Mouse (Mus musculus): ENCODE results near the gene Cd9. TPM values are rescaled to one million over a fixed set of nuclear protein-coding genes. Genes with fewer than 3 reads are reported as not detected.
A peak's percentile ranks its signal among the peaks of the same experiment; 100 is the strongest.

Cd9 gene
- total RNA-seq, 2 experiments from 2014 or later: 19.1 to 30.7 TPM

DNA sequence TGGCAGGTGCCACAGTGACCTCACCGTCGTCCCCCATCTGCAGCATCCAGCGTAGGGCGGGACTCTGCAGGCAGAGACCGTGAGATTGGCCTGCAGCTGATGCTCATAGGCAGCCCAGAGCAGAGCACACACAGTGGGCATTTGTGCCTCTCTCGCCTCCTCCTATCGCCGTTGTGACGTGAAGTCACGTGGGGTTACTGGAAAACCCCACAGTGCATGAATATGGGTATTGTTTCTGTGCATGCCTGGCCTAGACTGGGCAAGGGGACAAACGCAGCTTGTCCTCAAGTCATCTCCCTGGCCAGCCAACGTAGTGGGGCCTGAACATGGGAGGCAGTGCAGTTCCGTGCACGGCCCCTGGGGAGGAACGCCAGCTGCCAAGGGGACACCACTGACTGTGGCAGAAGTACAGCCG lies 27.3 kb downstream of the Cd9 start:
- H3K4me3 ChIP-seq: no peak overlapping the region; the same call in 1 of the 2 replicates
- H3K27ac ChIP-seq: peak overlapping the region; percentile 71
- peak; percentile 34 for TF ChIP-seq CTCF (IDR thresholded peaks at IDR 0.05)
- intact Hi-C loops (cut with DNase I): no loop called here
- DNase-seq: peak; percentile 45

DNA sequence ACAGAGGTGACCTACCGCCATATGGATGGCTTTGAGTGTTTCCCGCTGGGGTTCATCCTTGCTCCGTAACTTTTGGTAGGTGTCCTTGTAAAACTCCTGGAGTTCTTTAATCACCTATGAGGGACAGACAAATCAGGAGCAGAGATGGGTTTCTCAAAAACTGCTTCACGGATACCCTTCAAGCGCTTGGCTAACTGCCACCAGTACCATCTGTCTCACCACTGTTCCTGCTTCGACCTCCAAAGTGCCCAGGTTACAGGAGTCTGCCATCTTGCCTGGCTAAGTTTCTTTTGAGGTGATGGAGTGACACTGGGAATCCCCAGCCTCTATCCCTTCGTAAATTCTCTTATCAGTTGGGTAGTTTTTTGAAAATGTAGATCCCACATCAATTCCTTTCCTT lies 32.3 kb downstream of the Cd9 start:
- DNase-seq: no peak
- H3K27ac ChIP-seq: no peak overlapping the region
- no peak overlapping the region for H3K4me3 ChIP-seq
- intact Hi-C loops (cut with DNase I): no loop called here
- TF ChIP-seq CTCF (IDR thresholded peaks at IDR 0.05): no peak

DNA sequence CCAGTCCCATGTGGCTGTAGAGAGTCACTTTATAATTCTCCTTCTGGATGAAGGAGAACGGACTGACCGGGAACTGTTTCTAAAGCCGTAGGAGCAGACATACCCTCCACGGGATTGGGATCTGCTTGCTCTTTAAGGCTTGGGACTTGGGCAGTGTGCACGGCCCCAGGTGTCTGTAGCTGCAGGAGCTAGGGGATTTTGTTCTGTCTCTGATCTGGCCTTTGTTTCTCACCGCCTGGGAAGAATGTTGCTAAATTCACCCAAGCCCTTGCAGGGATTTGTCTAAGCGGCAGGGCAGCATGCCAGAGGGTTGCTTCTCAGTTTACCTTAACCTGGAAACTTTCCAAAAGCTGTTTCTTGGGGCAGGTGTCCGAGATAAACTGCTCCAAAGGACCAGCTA lies 32.8 kb downstream of the Cd9 start:
- no peak overlapping the region for H3K27ac ChIP-seq
- intact Hi-C loops (cut with DNase I): no loop called here

GRCm38 (mm10) chr6:125461325-125461724 lies 33.3 kb downstream of the Cd9 start:
- no peak for DNase-seq
- Histone ChIP-seq H3K4me3 (no peak overlapping the region), H3K27ac (no peak overlapping the region)
- intact Hi-C loops (cut with DNase I): no loop called here
- TF ChIP-seq CTCF (IDR thresholded peaks at IDR 0.05): no peak

More for the DNA sequence above, 32.8 kb downstream of the Cd9 start:
- DNase-seq: no peak
- no peak for TF ChIP-seq CTCF (IDR thresholded peaks at IDR 0.05)
- no peak overlapping the region for H3K4me3 ChIP-seq

DNA sequence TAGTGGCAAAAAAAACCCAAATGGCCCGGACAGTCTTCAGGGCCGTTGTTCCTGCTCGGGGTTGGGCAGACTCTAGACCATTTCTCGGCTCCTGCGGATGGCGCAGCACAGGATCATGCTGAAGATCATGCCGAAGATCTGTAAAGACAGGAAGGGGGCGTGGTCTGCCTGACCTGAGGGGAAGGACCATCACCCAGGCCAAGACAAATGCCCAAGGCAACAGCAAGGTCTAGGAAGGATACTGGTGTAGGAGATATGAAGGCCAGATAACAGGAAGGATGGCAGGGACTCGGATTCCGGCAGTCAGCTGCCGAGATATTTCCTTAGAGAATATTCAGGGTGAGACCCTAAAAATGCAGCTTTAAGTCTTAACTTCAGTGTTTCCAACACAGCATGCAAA lies 34.0 kb downstream of the Cd9 start:
- intact Hi-C loops (cut with DNase I): no loop called here
- no peak overlapping the region for H3K27ac ChIP-seq
- TF ChIP-seq CTCF (IDR thresholded peaks at IDR 0.05): no peak

GRCm38 (mm10) chr6:125459903-125460302 lies 34.7 kb downstream of the Cd9 start:
- Histone ChIP-seq H3K4me3 (no peak overlapping the region), H3K27ac (no peak overlapping the region)
- no peak for TF ChIP-seq CTCF (IDR thresholded peaks at IDR 0.05)
- intact Hi-C loops (cut with DNase I): no loop called here
- DNase-seq: no peak

More for the DNA sequence above, 34.0 kb downstream of the Cd9 start:
- DNase-seq: no peak
- H3K4me3 ChIP-seq: no peak overlapping the region

- no peak for TF ChIP-seq CTCF (IDR thresholded peaks at IDR 0.05)
- no peak overlapping the region for H3K4me3 ChIP-seq
- intact Hi-C loops (cut with DNase I): no loop called here
- no peak overlapping the region for H3K27ac ChIP-seq
- DNase-seq: no peak
Measured at GRCm38 (mm10) chr6:125455806-125456520, 38.6 kb downstream of the Cd9 start.

DNA sequence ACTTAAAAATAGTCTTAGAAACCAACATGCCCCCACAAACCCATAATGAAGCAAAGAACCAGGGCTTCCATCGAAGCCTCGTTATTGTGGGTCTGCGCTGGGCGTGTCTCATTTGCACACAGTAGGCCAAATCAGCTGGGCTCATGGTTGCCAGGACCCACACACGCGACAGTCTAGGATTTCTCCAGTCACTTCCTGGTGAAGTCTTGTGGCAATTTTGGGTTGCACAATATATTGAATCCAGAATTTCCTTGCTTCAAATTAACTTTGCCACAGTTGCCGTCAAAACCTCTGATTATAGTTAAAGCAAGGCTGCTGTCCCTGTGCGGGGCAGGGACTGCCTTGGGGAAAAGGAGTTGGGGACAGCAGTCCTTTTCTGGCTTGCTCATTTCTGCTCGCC lies 39.9 kb downstream of the Cd9 start:
- no peak overlapping the region for H3K27ac ChIP-seq
- DNase-seq: no peak
- TF ChIP-seq CTCF (IDR thresholded peaks at IDR 0.05): no peak
- H3K4me3 ChIP-seq: no peak overlapping the region
- intact Hi-C loops (cut with DNase I): no loop called here

DNA sequence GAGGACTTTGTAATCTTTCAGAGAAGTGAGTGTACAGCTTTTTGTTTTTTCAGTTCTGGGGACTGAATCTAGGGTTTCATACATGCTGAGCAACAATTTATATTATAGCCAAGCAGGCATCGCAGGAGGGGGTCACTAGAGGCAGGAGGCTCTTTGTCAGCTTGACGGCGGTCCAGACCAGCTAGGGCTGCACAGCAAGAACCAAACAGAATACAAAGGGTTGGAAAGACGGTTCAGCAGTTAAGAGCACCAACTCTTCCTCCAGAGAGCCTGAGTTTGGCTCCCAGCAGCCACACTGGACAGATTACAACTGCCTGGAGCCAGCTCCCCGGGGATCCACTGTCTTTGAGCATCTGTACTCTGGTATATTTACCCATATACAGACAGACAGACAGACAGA lies 40.3 kb downstream of the Cd9 start:
- Histone ChIP-seq H3K27ac (no peak overlapping the region), H3K4me3 (no peak overlapping the region)
- intact Hi-C loops (cut with DNase I): no loop called here
- no peak for DNase-seq
- no peak for TF ChIP-seq CTCF (IDR thresholded peaks at IDR 0.05)

DNA sequence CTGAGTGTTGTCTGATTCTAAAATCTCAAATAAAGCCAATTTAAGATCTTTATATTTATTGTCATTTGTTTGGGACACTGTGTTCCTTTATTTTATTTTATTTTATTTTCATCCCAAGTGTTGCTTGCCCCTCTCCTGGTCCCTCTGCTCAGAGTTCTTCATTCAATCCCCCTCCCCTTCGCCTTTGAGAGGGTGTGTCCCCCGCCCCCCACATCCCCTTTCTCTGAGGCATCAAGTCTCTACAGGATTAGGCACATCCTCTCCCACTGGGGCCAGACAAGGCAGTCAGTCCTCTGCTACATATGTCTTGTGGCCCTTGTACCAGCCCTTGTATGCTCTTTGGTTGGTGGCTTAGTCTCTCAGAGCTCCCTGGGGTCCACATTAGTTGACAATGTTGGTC lies 46.9 kb downstream of the Cd9 start:
- Histone ChIP-seq H3K4me3 (no peak overlapping the region), H3K27ac (no peak overlapping the region)
- TF ChIP-seq CTCF (IDR thresholded peaks at IDR 0.05): no peak
- intact Hi-C loops (cut with DNase I): no loop called here
- DNase-seq: no peak

GRCm38 (mm10) chr6:125447205-125447604 lies 47.4 kb downstream of the Cd9 start:
- intact Hi-C loops (cut with DNase I): no loop called here
- H3K4me3 ChIP-seq: no peak overlapping the region
- no peak overlapping the region for H3K27ac ChIP-seq
- no peak for TF ChIP-seq CTCF (IDR thresholded peaks at IDR 0.05)
- DNase-seq: no peak

GRCm38 (mm10) chr6:125445381-125445780 lies 49.2 kb downstream of the Cd9 start:
- H3K27ac ChIP-seq: no peak overlapping the region
- DNase-seq: no peak
- H3K4me3 ChIP-seq: no peak overlapping the region
- intact Hi-C loops (cut with DNase I): no loop called here
- TF ChIP-seq CTCF (IDR thresholded peaks at IDR 0.05): no peak

DNA sequence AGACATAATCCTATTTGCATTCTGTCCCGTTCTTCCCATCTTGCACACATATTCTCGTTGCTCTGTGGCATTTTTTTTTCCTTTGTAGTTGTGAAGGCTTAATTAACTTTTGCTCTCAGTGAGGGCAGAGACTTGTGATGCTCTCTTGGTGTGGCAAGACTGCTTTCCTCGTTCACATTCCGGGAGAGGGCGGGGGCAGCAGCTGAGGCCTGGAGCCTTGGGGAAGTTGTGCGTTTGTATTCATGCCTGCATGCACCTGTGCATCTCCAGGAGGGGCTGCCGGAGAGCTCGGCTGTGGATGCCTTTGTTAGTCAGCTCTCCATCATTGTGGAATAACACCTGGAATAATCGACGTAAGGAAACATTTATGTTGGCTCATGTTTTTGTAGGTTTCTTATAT lies 52.0 kb downstream of the Cd9 start:
- no peak for TF ChIP-seq CTCF (IDR thresholded peaks at IDR 0.05)
- Histone ChIP-seq H3K4me3 (no peak overlapping the region), H3K27ac (no peak overlapping the region)
- intact Hi-C loops (cut with DNase I): no loop called here
- no peak for DNase-seq

- no peak for TF ChIP-seq CTCF (IDR thresholded peaks at IDR 0.05)
- no peak overlapping the region for H3K27ac ChIP-seq
- intact Hi-C loops (cut with DNase I): no loop called here
- no peak for DNase-seq
- no peak overlapping the region for H3K4me3 ChIP-seq
Measured at GRCm38 (mm10) chr6:125436753-125437152, 57.8 kb downstream of the Cd9 start.

Measured in gastrocnemius, adult 2 months (tissue).